Mouse (Mus musculus) left cerebral cortex, postnatal 14 days (tissue): ENCODE measurements at regions not wholly inside any gene's neighbourhood (a gene's known extent, or its start where the extent isn't known, plus 50 kb on each side); places are given as distances from the start of the nearest gene placed in this dataset.

Source experiments
- DNase-seq, 2 experiments: peaks; one replicate each; pipeline ENCODE4 v3.0.0; 2021 to 2022; ENCODE audit warnings: low spot score in 2 of 2, mixed read lengths in 1 of 2
- intact Hi-C: fragments of 180-260 bp; cut with DNase I; formaldehyde crosslinking; loops from one replicate; pipeline ENCODE4 v1.15.1; 2025

- DNase-seq: no peak
- intact Hi-C loops: no loop called here
Observed at GRCm38 (mm10) chr10:117544680-117545546, 84.4 kb upstream of the Cpm start.

DNA sequence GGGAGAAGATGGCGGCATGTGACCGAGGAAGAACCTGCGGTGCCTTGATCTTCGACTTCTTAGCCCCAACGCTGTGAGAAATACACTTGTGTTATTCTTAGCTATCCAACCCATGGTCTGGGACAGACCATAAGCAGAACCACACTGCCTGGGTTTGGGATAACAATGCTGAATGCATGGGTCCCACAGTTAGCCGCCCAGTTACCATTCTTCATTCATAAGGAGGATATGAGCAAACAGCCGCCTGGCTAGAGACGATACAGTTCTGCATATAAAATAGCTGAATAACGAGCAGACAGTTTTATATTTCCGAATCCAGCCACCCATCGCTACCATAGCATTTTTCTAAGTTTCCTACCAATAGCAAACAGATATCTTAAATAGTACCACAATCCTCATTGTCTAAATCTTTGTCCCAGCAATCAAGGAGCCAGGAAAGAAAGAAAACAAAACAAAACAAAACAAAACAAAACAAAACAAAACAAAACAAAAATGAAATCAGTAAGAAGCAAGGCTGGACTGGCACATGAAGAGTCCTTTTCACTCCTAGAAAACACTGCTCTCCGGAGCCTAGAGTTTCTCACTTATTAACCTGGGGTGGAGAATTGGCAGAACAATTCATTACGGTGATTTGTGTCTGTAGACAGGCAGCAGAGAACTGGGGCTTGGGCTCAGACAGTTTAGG is 85.2 kb upstream of the Cpm start:
- intact Hi-C loops: no loop called here
- DNase-seq: no peak

- no peak for DNase-seq
- intact Hi-C loops: no loop called here
Observed at GRCm38 (mm10) chr10:117543696-117543950, 85.7 kb upstream of the Cpm start.

DNA sequence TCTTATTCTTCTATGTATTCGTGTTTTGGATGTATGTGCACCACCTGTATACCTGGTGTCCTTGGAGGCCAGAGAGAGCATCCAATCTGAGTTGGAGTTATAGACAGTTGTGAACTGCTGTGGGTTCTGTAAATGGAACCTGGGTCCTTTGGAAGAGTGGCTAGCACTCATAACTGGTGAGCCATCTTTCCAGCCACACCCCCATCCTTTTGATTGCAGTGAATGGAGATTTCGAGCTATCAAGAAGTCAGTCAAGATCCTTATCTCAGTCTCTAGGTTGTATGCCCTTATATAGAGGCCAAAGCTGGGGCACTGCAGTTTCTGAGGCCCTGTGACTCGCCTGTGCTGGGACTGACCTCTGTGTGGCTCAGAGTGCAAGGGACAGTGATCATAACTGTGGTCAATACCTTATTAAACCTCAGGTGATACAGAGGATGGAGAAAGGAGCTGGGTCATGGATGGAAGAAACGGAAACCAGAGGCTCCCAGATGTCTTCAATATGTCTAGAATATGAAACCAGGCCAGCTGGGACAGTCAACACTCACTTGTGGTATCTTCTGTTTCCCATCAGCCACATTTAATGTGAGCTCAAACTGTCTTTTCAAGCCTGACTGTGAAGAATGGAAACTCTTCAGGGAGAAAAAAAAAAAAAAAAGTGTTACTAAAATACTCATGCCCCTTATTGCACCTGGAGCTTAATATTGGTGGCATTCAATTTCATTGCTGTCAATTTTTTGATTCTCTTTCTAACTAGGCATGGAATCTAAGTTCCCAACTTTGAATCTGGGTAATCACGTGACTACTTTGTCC is 86.2 kb upstream of the Cpm start:
- intact Hi-C loops: no loop called here
- no peak for DNase-seq

DNA sequence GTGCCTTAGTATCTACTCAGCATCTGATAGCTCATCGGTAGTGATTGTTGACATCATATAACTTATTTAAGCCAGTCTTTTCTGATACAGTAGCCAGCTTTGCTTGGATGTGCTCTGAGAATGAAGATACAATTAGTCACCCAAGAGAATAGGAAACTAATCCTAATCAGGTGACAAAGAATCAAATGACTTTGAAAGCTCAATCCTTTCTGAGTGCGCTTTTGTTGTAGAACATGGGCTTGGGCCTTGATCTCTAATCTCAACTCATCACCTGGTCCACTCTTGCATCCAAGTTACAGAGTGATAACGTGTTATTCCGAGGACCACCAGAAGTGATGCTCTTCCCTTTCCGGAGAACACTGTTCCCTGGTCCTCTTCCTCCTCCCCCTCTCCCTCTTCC is 86.9 kb upstream of the Cpm start:
- intact Hi-C loops: no loop called here
- no peak for DNase-seq

GRCm38 (mm10) chr10:117541487-117541886 is 87.8 kb upstream of the Cpm start:
- intact Hi-C loops: no loop called here

GRCm38 (mm10) chr10:117540747-117541398 is 88.4 kb upstream of the Cpm start:
- intact Hi-C loops: no loop called here
- no peak for DNase-seq

More at GRCm38 (mm10) chr10:117541487-117541886, 87.8 kb upstream of the Cpm start:
- no peak for DNase-seq

DNA sequence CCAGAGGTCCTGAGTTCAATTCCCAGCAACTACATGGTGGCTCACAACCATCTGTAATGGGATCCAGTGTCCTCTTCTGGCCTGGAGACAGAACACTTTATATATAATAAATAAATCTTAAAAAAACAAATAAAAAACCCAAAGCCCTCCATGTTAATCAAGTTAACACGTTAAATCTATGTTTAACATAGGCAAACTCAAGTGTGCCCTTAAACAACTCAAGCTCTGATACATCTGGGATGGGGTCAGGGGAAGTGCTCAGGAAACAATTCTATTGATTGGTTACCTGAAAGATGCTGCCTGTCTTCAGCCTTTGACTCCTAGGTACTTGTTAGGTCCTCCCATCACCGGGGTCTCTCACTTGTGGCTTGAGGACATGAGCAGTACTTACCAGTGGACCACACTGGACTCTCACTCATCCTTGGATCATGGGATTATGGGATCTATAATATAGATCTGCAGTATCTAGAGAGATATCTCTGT is 89.1 kb upstream of the Cpm start:
- intact Hi-C loops: no loop called here

DNA sequence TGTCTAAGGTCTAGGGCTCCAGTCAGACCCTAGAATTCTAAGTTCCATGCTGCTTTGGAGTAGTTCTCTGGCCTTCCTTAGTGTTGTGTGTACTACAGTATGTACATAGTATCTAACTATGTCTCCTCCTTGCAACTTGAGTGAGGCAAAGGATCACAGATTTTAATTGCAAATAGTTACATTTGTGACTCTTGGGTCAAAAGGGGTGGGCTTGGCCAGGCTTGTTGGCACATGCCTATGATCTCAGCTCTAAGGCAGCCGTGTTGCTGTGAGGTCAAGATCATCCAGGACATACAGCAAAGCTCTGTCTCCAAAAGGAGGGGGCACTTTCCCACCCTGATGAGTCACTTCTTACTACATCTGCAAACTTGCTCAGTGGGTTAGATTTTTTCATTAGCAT is 89.8 kb upstream of the Cpm start:
- no peak for DNase-seq

More for the DNA sequence above, 89.1 kb upstream of the Cpm start:
- no peak for DNase-seq

GRCm38 (mm10) chr10:117538725-117539124 is 90.6 kb upstream of the Cpm start:
- DNase-seq: no peak
- intact Hi-C loops: no loop called here

More for the DNA sequence above, 89.8 kb upstream of the Cpm start:
- intact Hi-C loops: no loop called here

GRCm38 (mm10) chr10:117536769-117537599 is 92.3 kb upstream of the Cpm start:
- no peak for DNase-seq
- intact Hi-C loops: no loop called here

DNA sequence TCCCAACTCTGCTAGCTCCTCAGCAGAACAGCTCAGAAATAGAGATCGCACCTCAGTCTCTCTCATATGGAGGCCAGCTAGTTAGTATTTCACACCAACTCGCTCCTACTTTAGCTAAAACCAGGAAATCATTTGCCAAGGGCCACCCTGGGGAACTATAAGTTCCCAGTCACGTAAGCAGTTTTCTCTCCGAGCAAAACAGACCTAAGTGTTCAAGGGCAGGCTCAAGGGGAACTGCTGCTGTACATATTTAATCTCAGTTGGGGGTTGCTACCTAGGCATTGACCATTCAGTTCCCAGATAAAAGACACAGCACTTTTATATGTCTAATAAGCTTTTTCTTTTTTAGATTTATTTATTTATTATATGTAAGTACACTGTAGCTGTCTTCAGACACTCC is 93.5 kb upstream of the Cpm start:
- no peak for DNase-seq
- intact Hi-C loops: no loop called here

DNA sequence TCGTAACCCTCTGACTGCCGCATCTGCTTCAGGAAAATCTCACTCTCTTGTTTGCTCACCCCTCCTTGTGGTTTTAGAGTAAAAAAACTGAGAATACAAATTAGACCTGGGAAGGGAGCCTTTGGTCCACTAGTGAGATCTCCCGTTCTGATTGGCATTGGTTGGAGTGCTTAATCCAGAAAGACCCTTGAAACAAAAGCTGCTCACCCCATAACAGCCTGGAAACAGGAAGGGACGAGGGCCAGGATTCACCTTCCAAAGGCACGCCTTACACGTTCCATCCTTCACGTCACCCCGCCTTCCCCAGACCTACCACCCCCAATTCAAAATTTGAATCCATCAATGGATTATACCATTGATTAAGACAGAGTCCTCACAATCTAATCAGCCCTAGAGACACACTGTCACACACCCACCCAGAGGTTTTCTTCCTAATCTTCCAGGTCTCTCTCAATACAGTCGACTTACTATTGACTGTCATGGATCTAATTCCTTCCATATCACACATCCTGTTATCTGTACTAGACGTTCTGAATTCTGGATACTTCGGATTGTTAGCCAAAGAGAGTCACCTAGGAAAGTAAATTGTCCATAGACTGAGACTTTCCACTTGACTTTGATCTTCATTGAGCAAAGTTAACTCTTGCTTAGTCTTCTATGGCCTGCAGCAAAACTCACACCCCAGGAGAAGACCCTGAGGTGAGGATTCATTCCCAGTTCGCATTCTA is 94.1 kb upstream of the Cpm start:
- DNase-seq: no peak
- intact Hi-C loops: no loop called here

- intact Hi-C loops: no loop called here
- no peak for DNase-seq
Observed at GRCm38 (mm10) chr10:117534478-117534877, 94.8 kb upstream of the Cpm start.

- intact Hi-C loops: no loop called here
Observed at GRCm38 (mm10) chr10:117533541-117534386, 95.5 kb upstream of the Cpm start.

GRCm38 (mm10) chr10:117532750-117533540 is 96.4 kb upstream of the Cpm start:
- DNase-seq: no peak

More at GRCm38 (mm10) chr10:117533541-117534386, 95.5 kb upstream of the Cpm start:
- DNase-seq: no peak

More at GRCm38 (mm10) chr10:117532750-117533540, 96.4 kb upstream of the Cpm start:
- intact Hi-C loops: no loop called here
